Mouse (Mus musculus) ES-Bruce4 (cell line): Measurements from ENCODE around the gene Tmtc4.

Experiments used
- CTCF ChIP-seq: IDR thresholded peaks from one replicate; pipeline ENCODE4 v1.8.1; 2011; ENCODE audit warnings: low read depth, low read length
- POLR2A ChIP-seq: IDR thresholded peaks from one replicate; pipeline ENCODE4 v1.8.1; 2011; ENCODE audit warnings: low read length; ENCODE audit not compliant: insufficient read depth

DNA sequence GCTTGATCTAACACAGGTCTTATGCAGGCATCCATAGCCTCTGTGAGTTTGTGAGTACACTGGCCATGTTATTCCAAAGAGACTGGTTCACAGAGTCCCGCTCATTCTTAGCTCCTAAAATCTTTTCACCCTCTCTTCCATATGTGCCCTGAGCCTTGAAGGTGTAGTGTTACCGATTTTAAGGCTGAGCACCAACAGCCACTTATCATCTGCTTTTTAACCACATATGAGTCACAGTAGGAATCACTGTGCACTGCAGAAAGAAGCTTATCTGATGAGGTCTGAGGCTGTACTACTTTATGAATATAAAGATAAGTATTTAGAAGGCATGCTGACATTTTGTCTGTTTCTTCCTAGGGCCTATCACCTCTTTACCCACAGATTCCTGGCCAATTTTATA lies 31.9 kb upstream of the Tmtc4 start:
- no peak for TF ChIP-seq CTCF
- TF ChIP-seq POLR2A: no peak
